Mouse (Mus musculus): ENCODE data around the gene Zfp65.
A peak's percentile ranks its signal among the peaks of the same experiment; 100 is the strongest.

GRCm38 (mm10) chr13:67754333-67755306 lies 25.6 kb upstream of the Zfp65 start, which contains the start of gene Zfp85:
- no peak for TF ChIP-seq CTCF (IDR thresholded peaks at IDR 0.05; ENCODE audit: borderline replicate concordance, insufficient read depth, low read length)
- peak; percentile 75 for TF ChIP-seq POLR2A (IDR thresholded peaks at IDR 0.05; ENCODE audit: low read depth, low read length)
